Mouse (Mus musculus): Measurements from ENCODE around the gene Rec8.
A peak's percentile ranks its signal among the peaks of the same experiment; 100 is the strongest.

Rec8 gene

GRCm38 (mm10) chr14:55617822-55618221, at the start of gene Rec8:
TSS of gene Rec8 (plus strand) at chr14:55618037.
- peak in 1 of 2 experiments; percentile 35 for DNase-seq (ENCODE audit: low spot score in 2 of 2)

- DNase-seq (ENCODE audit: low spot score in 2 of 2): no peak
These were observed 47.2 kb upstream of the Rec8 start for GRCm38 (mm10) chr14:55570588-55570987.

GRCm38 (mm10) chr14:55571760-55572159, 46.1 kb upstream of the Rec8 start:
- no peak for DNase-seq (ENCODE audit: low spot score in 2 of 2)

- DNase-seq (ENCODE audit: low spot score in 2 of 2): no peak
These were observed 42.5 kb upstream of the Rec8 start, which contains the start of gene Fitm1 for GRCm38 (mm10) chr14:55575302-55575701. TSS of gene Fitm1 (plus strand) at chr14:55575617.

- DNase-seq (ENCODE audit: low spot score in 2 of 2): no peak
These were observed 42.1 kb upstream of the Rec8 start for GRCm38 (mm10) chr14:55575711-55576110.

GRCm38 (mm10) chr14:55576376-55576775, 41.5 kb upstream of the Rec8 start:
- DNase-seq (ENCODE audit: low spot score in 2 of 2): no peak

- peak; percentile 71 to 81 for DNase-seq (ENCODE audit: low spot score in 2 of 2)
These were observed 39.8 kb upstream of the Rec8 start, which contains the start of gene Psme1 for GRCm38 (mm10) chr14:55577871-55578667. TSS of gene Psme1 (plus strand) at chr14:55578123.

GRCm38 (mm10) chr14:55578668-55579269, 39.1 kb upstream of the Rec8 start:
- peak; percentile 64 to 75 for DNase-seq (ENCODE audit: low spot score in 2 of 2)

GRCm38 (mm10) chr14:55579511-55580496, 38.0 kb upstream of the Rec8 start:
- DNase-seq (ENCODE audit: low spot score in 2 of 2): no peak

GRCm38 (mm10) chr14:55580731-55581130, 37.1 kb upstream of the Rec8 start:
- DNase-seq (ENCODE audit: low spot score in 2 of 2): no peak

GRCm38 (mm10) chr14:55581981-55582681, 35.7 kb upstream of the Rec8 start:
- peak in 1 of 2 experiments; percentile 55 for DNase-seq (ENCODE audit: low spot score in 2 of 2)

GRCm38 (mm10) chr14:55584303-55584701, 33.5 kb upstream of the Rec8 start:
- no peak for DNase-seq (ENCODE audit: low spot score in 2 of 2)

GRCm38 (mm10) chr14:55584702-55585565, 32.9 kb upstream of the Rec8 start, which contains the start of gene Emc9:
TSS of gene Emc9 (minus strand) at chr14:55585302.
- DNase-seq (ENCODE audit: low spot score in 2 of 2): peak; percentile 77 to 86

- DNase-seq (ENCODE audit: low spot score in 2 of 2): peak; percentile 42 to 45
These were observed 32.3 kb upstream of the Rec8 start for GRCm38 (mm10) chr14:55585566-55585960.

GRCm38 (mm10) chr14:55586149-55586548, 31.7 kb upstream of the Rec8 start:
- DNase-seq (ENCODE audit: low spot score in 2 of 2): no peak

- DNase-seq (ENCODE audit: low spot score in 2 of 2): no peak
These were observed 28.6 kb upstream of the Rec8 start for GRCm38 (mm10) chr14:55589271-55589670.

- no peak for DNase-seq (ENCODE audit: low spot score in 2 of 2)
These were observed 27.9 kb upstream of the Rec8 start for GRCm38 (mm10) chr14:55589771-55590448.

GRCm38 (mm10) chr14:55590748-55591330, 27.0 kb upstream of the Rec8 start, which contains the start of gene Psme2:
TSS of gene Psme2 (minus strand) at chr14:55591113.
- peak in 1 of 2 experiments; percentile 84 for DNase-seq (ENCODE audit: low spot score in 2 of 2)

- peak; percentile 88 to 91 for DNase-seq (ENCODE audit: low spot score in 2 of 2)
These were observed 26.4 kb upstream of the Rec8 start, which contains the start of gene Rnf31 for GRCm38 (mm10) chr14:55591331-55591891. TSS of gene Rnf31 (plus strand) at chr14:55591708.

Measured in spleen, postnatal 10 days (tissue).